Mouse (Mus musculus): ENCODE results near the gene Ceacam10. TPM values are rescaled to one million over a fixed set of nuclear protein-coding genes. Genes with fewer than 3 reads are reported as not detected.
"Not testable (repeated sequence)": the region's sequence is repeated elsewhere in the genome, so short reads cannot be mapped to it uniquely, and the experiment has no call there.

Ceacam10 gene
- 0.19 and 0.24 TPM in 2 replicates for polyA plus RNA-seq (2012; rRNA removed)

DNA sequence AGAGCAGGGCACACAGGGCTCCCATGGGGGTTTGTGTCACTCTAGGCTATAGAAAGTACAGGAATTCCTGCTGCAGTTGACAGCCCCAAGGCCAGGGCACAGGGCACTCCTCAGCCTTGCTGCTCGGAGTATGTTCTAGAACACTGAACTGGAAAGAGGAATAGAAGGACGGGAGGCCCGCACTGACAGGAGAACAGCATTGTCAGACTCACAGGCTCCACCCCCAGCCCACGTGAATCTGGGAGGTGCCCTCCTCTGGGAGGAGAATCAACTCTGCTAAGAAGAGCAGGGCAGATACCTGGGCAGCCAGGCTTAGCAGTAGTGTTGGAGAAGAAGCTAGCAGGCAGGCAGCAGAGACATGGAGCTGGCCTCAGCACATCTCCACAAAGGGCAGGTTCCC is at the start of gene Ceacam10:
TSS of gene Ceacam10 (plus strand) at position 289 of the 400 bp plus-strand sequence.
- DNase-seq (ENCODE audit: low read depth): not testable (repeated sequence)

DNA sequence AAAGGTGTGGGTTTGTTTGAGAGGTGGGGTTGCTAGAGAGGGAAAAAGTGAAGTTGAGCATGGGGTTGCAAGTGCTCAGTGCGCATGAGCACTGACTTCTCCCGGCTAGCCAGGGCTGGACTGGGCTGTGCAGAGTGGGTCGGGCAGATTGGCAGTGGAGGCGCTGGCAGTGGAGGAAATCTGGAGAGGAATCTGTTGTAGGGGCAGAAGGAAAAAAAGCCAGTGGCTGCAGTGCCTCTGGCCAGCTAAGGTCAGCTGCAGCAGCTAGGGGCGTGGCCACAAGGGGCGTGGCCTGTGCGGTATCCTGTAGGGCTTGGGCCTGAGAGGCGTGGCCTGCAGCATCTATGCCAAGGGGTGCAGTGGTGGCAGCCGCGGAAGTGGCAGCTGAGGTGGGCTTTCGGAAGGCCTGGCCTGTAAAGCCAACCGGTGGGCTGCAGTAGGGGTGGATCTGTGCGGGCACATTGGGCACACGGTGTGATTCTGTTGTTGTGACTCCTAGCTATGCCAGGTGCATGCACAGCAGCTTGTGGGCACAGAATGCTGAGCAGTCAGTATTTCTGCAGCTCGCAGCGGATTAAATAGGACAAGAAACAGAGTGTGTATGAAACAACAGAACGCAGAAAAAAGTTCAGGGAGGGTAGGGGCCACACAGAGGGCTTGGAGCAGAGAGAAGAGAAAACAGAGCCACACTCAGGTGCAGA is 40.9 kb upstream of the Ceacam10 start:
- DNase-seq (ENCODE audit: low read depth): peak; percentile 51
- TF ChIP-seq POLR2A (IDR thresholded peaks at IDR 0.05; ENCODE audit: borderline replicate concordance, extremely low read depth, insufficient read depth, insufficient read length, poor library complexity, severe bottlenecking): no peak

DNA sequence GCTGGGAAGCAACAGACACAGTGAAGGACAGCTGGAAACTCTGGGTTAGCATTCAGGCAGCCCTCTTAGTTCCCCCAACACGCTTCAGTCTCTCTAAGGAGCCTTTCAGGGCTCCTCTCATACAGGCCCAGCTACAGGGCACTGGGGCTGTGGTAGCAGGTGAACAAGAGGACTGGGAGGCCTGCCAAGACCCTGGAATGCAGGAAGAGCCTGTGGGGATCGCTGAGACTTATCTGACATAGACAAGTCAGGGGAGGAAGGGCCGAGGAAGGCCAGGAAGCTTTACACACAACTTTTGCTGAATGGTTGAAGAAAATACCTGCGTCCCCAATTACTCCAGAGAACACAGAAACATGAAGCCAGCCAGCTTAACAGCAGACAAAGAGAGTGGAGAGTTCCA is 26.3 kb upstream of the Ceacam10 start:
- TF ChIP-seq POLR2A (IDR thresholded peaks at IDR 0.05; ENCODE audit: borderline replicate concordance, extremely low read depth, insufficient read depth, insufficient read length, poor library complexity, severe bottlenecking) (no peak), CTCF (IDR thresholded peaks at IDR 0.05; ENCODE audit: borderline replicate concordance, extremely low read depth, insufficient read depth, insufficient read length) (no peak)
- peak; percentile 44 for DNase-seq (ENCODE audit: low read depth)

DNA sequence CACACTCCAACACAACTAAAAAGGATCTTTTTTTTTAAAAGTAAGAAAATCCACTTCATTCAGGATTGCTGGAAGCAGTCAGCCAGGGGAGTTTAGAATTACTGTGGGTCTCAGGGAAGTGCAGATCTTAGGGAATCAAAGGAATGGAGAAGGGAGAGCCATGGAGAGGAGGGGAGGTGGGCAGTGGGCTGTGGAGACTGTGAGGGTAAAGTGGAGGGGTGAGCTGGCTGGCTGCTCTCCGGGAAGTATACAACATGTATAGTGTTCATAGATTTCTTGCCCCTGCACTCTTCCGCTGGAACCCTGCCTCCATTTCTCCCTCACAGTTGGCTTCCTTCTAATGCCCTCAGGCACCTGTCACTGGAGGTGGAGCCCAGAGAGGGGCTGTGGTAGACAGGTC is 25.4 kb upstream of the Ceacam10 start:
- no peak for DNase-seq (ENCODE audit: low read depth)
- no peak for TF ChIP-seq POLR2A (IDR thresholded peaks at IDR 0.05; ENCODE audit: borderline replicate concordance, extremely low read depth, insufficient read depth, insufficient read length, poor library complexity, severe bottlenecking)
- no peak for TF ChIP-seq CTCF (IDR thresholded peaks at IDR 0.05; ENCODE audit: borderline replicate concordance, extremely low read depth, insufficient read depth, insufficient read length)

DNA sequence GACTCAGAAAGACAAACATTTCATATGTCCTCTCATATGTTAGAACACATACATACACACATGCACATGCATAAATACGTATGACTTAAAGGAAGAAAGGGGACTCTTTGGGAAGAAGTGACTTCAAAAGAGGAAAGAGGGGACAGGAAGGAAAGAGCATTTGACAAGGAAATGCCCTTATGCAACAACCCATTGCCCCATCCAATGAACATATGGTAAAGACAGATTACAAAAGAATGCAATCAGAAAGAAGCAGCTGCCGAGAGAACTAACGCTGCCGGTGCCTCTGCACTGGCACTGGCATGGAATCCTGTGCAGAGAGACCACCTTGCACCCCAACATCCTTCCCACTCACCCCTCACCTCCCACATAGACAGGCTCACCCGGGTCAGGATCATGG is 23.5 kb upstream of the Ceacam10 start:
- no peak for DNase-seq (ENCODE audit: low read depth)
- TF ChIP-seq CTCF (IDR thresholded peaks at IDR 0.05; ENCODE audit: borderline replicate concordance, extremely low read depth, insufficient read depth, insufficient read length) (no peak), POLR2A (IDR thresholded peaks at IDR 0.05; ENCODE audit: borderline replicate concordance, extremely low read depth, insufficient read depth, insufficient read length, poor library complexity, severe bottlenecking) (no peak)

DNA sequence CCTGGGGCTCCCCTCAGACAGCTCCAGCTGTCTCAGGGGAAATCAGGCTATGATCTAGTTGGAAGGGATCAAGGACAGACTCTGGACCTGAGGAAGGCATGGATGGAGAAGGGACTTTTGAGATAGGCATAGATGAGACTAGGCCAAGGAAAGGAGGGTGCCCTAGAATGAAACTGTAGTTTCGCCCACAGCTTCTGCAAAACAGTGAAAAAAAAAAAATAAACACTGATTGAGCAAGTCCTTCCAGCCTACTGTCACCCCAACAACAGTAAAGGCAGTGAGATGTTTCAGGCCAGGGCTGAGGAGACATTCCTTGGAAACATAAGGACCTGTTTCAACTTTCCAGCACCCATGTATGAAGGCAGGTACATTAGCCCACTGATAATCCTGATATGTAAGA is 18.5 kb upstream of the Ceacam10 start:
- DNase-seq (ENCODE audit: low read depth): no peak
- TF ChIP-seq POLR2A (IDR thresholded peaks at IDR 0.05; ENCODE audit: borderline replicate concordance, extremely low read depth, insufficient read depth, insufficient read length, poor library complexity, severe bottlenecking) (no peak), CTCF (IDR thresholded peaks at IDR 0.05; ENCODE audit: borderline replicate concordance, extremely low read depth, insufficient read depth, insufficient read length) (no peak)

DNA sequence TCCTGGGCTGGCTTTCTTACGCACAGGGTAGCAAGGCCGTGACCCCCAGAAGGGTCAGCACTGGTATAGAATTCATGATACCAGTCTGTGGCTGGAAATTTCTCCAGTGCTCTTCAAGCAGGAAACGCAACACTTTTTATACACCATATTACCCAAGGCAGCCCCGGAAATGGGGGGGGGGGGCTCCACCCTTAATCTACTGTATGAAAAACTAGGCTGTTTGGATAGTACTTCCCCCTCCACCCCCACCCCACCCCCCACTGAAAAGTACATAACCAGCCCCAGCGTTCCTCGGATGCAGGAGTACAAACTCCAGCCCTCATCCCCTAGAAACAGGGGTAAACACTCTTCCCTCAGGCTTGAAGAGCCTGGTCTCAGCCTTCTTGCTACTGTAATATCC is 16.8 kb upstream of the Ceacam10 start, which contains the start of gene Cd177:
TSS of gene Cd177 (minus strand) at position 101 of the 400 bp plus-strand sequence.
- DNase-seq (ENCODE audit: low read depth): no peak
- TF ChIP-seq POLR2A (IDR thresholded peaks at IDR 0.05; ENCODE audit: borderline replicate concordance, extremely low read depth, insufficient read depth, insufficient read length, poor library complexity, severe bottlenecking) (no peak), CTCF (IDR thresholded peaks at IDR 0.05; ENCODE audit: borderline replicate concordance, extremely low read depth, insufficient read depth, insufficient read length) (no peak)

DNA sequence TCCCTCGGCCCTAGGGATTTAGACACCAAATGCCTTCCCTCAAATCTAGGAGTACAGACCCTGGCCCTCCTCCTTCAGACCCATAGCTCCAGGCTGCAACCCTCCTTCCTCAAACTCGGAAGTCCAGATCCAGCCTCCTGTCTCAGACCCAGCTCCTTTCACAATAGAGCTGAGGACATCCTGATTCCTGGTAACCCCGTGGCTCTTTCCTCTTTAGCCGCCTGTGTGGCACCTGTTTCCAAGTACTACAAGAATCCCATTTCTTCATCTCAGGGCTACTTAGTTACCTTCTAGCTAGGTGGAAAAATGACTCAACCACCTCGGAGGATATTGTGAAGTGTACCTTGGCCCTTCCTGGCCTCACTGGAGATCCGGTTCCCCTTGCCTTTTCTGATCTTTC is 15.8 kb upstream of the Ceacam10 start:
- TF ChIP-seq CTCF (IDR thresholded peaks at IDR 0.05; ENCODE audit: borderline replicate concordance, extremely low read depth, insufficient read depth, insufficient read length) (no peak), POLR2A (IDR thresholded peaks at IDR 0.05; ENCODE audit: borderline replicate concordance, extremely low read depth, insufficient read depth, insufficient read length, poor library complexity, severe bottlenecking) (no peak)
- DNase-seq (ENCODE audit: low read depth): no peak

DNA sequence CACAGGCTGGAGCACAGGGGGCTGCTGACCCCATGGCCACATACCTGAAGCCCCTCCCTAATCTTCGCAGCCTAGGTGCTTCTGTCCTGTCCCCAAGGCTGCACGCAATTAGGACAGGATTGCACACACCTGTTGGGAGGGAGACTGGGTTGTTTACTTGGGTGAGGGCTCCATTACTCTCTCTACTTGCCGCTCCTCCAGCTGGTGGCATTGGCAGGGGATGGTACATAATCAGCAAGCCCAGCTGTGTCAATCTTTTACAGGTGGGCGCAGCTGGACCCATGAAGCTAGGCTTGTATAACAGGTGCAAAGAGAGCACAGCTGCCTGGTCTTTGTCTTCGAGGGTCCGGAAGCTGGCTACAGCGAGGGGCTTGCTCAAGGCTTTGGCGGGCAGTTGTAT is 14.4 kb upstream of the Ceacam10 start:
- TF ChIP-seq POLR2A (IDR thresholded peaks at IDR 0.05; ENCODE audit: borderline replicate concordance, extremely low read depth, insufficient read depth, insufficient read length, poor library complexity, severe bottlenecking) (no peak), CTCF (IDR thresholded peaks at IDR 0.05; ENCODE audit: borderline replicate concordance, extremely low read depth, insufficient read depth, insufficient read length) (no peak)
- no peak for DNase-seq (ENCODE audit: low read depth)

DNA sequence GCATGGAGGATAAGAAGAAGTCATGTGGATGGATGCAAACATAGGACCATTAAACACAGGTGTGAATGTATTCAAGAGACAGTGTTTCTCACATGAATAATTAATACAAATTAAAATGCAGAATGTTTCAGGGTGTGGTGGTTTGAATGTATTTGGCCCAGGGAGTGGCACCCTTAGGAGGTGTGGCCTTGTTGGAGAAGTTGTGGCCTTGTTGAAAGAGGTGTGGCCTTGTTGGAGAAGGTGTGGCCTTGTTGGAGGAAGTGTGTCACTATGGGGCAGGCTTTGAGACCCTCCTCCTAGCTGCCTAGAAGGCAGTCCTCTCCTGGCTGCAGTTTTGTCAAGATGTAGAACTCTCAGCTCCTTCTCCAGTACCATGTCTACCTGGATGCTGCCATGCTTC is 5.6 kb upstream of the Ceacam10 start:
- no peak for TF ChIP-seq POLR2A (IDR thresholded peaks at IDR 0.05; ENCODE audit: borderline replicate concordance, extremely low read depth, insufficient read depth, insufficient read length, poor library complexity, severe bottlenecking)
- no peak for TF ChIP-seq CTCF (IDR thresholded peaks at IDR 0.05; ENCODE audit: borderline replicate concordance, extremely low read depth, insufficient read depth, insufficient read length)
- DNase-seq (ENCODE audit: low read depth): no peak

DNA sequence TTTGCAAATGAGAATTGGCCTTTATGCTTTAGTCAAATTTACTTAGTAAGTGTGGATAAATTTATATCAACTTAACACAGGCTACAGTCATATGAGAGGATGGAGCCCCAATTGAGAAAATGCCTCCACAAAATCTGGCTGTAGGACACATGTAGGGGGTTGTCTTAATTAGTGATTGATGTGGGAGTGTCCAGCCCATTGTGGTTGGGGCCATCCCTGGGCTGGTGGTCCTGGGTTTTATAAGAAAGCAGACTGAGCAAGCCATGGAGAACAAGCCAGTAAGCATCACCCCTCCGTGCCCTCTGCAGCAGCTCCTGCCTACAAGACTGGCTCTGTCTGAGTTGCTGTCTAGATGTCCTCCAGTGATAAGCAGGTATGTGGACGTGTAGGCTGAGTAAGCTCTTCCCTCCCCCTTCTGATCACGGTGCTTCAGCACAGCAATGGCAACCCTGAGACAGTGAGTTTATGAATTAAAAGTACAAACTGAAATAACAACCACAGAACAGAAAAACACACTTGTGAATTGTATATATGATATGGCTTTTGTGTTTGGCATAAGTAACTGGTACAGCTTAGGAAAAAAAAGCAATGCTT is 3.0 kb upstream of the Ceacam10 start:
- TF ChIP-seq CTCF (IDR thresholded peaks at IDR 0.05; ENCODE audit: borderline replicate concordance, extremely low read depth, insufficient read depth, insufficient read length) (no peak), POLR2A (IDR thresholded peaks at IDR 0.05; ENCODE audit: borderline replicate concordance, extremely low read depth, insufficient read depth, insufficient read length, poor library complexity, severe bottlenecking) (no peak)
- DNase-seq (ENCODE audit: low read depth): no peak

DNA sequence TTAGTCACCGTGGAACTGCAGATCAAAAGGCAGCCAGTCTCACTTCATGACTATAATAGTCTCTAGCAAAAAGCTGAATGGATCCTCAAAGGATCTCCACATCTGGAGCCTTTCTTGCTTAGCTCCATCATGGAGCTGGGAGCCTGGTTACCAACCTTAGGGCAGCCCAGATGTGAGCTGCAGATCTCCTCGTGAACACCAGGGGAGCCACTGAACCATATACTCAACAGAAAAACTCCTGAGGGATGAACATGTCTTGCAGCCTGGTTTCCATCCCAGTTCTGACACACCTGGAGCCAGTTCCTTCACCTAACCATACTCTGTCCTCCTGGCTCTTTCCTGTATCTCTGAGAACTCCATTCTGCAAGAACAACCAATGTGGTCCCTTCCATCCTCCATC is 861 bp upstream of the Ceacam10 start:
- no peak for DNase-seq (ENCODE audit: low read depth)
- TF ChIP-seq POLR2A (IDR thresholded peaks at IDR 0.05; ENCODE audit: borderline replicate concordance, extremely low read depth, insufficient read depth, insufficient read length, poor library complexity, severe bottlenecking): no peak
- no peak for TF ChIP-seq CTCF (IDR thresholded peaks at IDR 0.05; ENCODE audit: borderline replicate concordance, extremely low read depth, insufficient read depth, insufficient read length)

Measured in brain, embryonic 14.5 days (tissue).